17 mouse cellular contexts compared by ENCODE assay signal in the genomic region with DNA sequence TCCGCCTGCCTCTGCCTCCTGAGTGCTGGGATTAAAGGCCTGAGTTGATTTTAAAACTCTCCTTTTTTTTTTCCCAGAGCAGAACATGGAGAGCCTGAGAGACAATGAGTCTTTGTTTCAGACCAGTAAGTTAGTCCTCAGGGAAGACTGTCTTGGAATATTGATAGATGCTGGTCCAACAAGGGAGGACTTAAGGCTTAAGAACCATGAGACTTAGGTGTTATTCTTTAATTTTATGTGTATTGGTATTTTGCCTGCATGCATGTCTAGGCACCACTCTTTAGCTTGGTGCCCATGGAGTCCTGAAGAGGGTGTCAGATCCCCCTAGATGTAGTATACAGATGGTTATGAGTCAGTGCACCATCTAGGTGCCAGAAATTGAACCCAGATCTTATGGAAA.
"Had no signal": no experiment of that assay in that cellular context is flagged by ENCODE, and none has a peak within 500 bp of the region (broad histone marks: within the 10 kb centered on the region; RNA-seq: fewer than 3 reads in every experiment).

No protein-coding gene starts in this region.

- ATAC-seq: liver, embryonic 12.5 days; liver, postnatal 0 days; lung, postnatal 0 days; midbrain, embryonic 13.5 days; midbrain, embryonic 15.5 days; midbrain, embryonic 16.5 days had no signal

- DNase-seq: left cerebral cortex, postnatal 4 days; liver; liver, embryonic 13.5 days; liver, postnatal 0 days; lung, adult 18-20 months; lung, adult 2 months; lung, embryonic 14.5 days; lung, postnatal 10 days; lung, postnatal 14 days; lung, postnatal 36 days; lung, postnatal 4 days; midbrain, embryonic 14.5 days had no signal
